Comparison of ENCODE assay signal across 21 mouse cellular contexts in the genomic region with DNA sequence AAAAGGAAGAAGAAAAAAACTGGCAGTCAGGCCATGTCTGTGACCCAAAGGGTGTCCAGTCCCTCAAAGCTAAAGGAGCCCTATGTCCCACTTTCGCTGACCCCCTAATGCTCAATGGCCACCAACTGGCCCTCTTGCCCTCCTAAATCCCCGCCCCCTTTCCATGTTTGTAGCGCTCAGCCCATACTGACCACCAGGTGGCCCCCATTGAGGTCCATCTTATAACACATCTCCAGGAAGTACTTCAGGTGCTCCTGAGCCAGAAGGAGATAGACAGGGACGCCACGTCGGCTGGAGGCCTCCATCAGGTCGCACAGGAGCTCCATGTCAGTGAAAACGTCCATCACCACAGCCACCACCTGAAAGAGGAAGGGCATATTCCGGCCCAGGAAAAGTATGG. TPM values are rescaled to one million over a fixed set of nuclear protein-coding genes. Genes with fewer than 3 reads are reported as not detected.
DNase-seq lines count a peak whose midpoint lies in the region; ATAC-seq and TF ChIP-seq lines count a peak whose summit lies in the region.
"Had no signal": no experiment of that assay in that cellular context is flagged by ENCODE, and none has a peak within 500 bp of the region (broad histone marks: within the 10 kb centered on the region; RNA-seq: fewer than 3 reads in every experiment).

No protein-coding gene starts in this region.

- no peak for TF ChIP-seq EP300 in ES-Bruce4 (IDR thresholded peaks at IDR 0.05; ENCODE audit: insufficient read depth, low read depth, low read length)

- no peaks in the 10 kb centered on the region for H3K79me2 ChIP-seq in liver, adult 2 months (ENCODE audit: control insufficient read depth, insufficient read depth, low read length)

- no peak for TF ChIP-seq POLR2A in liver, adult 2 months (IDR thresholded peaks at IDR 0.05; ENCODE audit: extremely low read depth, insufficient read depth, low read length)
- no peak for TF ChIP-seq POLR2A in ES-Bruce4 (IDR thresholded peaks at IDR 0.05; ENCODE audit: insufficient read depth, low read length)

- no peaks in the 10 kb centered on the region for H3K36me3 ChIP-seq in forebrain, postnatal 0 days (ENCODE audit: insufficient read depth)
- no peaks in the 10 kb centered on the region for H3K36me3 ChIP-seq in forebrain, embryonic 16.5 days (ENCODE audit: control insufficient read depth, insufficient read depth)
- no peaks in the 10 kb centered on the region for H3K36me3 ChIP-seq in liver, adult 2 months (ENCODE audit: control insufficient read depth, insufficient read depth, low read length)
- H3K36me3 ChIP-seq in ES-Bruce4 (ENCODE audit: control insufficient read depth, insufficient read depth, low read length, poor library complexity, severe bottlenecking), result no peaks in the 10 kb centered on the region
- no peaks in the 10 kb centered on the region for H3K36me3 ChIP-seq in forebrain, embryonic 13.5 days (ENCODE audit: poor library complexity, severe bottlenecking)
- H3K36me3 ChIP-seq: embryonic facial prominence, embryonic 12.5 days; forebrain, embryonic 10.5 days; heart, embryonic 13.5 days; midbrain, embryonic 13.5 days; neural tube, embryonic 12.5 days had no signal

- H3K4me1 ChIP-seq in forebrain, postnatal 0 days (ENCODE audit: insufficient read depth), result peaks cover 12% of the 10 kb centered on the region
- peaks cover 13% of the 10 kb centered on the region for H3K4me1 ChIP-seq in forebrain, embryonic 16.5 days (replicated peaks; ENCODE audit: control insufficient read depth, insufficient read depth, low read length)
- H3K4me1 ChIP-seq in liver, adult 2 months (ENCODE audit: control insufficient read depth, insufficient read depth, low read length), result peaks cover 4% of the 10 kb centered on the region
- H3K4me1 ChIP-seq in ES-Bruce4 (ENCODE audit: control insufficient read depth, insufficient read depth, low read length), result no peaks in the 10 kb centered on the region
- H3K4me1 ChIP-seq in forebrain, embryonic 13.5 days, result peaks cover 12% of the 10 kb centered on the region

- ATAC-seq in forebrain, postnatal 0 days, result no peak
- ATAC-seq in forebrain, embryonic 16.5 days, result no peak
- no peak for ATAC-seq in forebrain, embryonic 13.5 days
- ATAC-seq: midbrain, embryonic 13.5 days had no signal

- DNase-seq in forebrain, postnatal 0 days, result no peak
- no peak for DNase-seq in liver, adult 2 months (ENCODE audit: extremely low read depth, low read depth, low spot score)
- DNase-seq in liver, result no peak
- DNase-seq in retina, embryonic 14.5 days (ENCODE audit: low spot score), result peak; percentile 55
- no peak for DNase-seq in cerebellum, postnatal 4 days (ENCODE audit: low spot score in 2 of 2)
- DNase-seq: adrenal gland, postnatal 25 days; cerebellum, adult 2 months; kidney, adult 9 months; lung, postnatal 36 days; thymus, adult 2 months had no signal

- H3K9me3 ChIP-seq in forebrain, postnatal 0 days (ENCODE audit: low read length), result no peaks in the 10 kb centered on the region
- H3K9me3 ChIP-seq in forebrain, embryonic 16.5 days (ENCODE audit: control insufficient read depth, low read length), result no peaks in the 10 kb centered on the region
- H3K9me3 ChIP-seq in ES-Bruce4 (replicated peaks; ENCODE audit: control insufficient read depth, insufficient read depth, low read length, poor library complexity, severe bottlenecking), result no peaks in the 10 kb centered on the region
- H3K9me3 ChIP-seq in forebrain, embryonic 13.5 days (replicated peaks), result no peaks in the 10 kb centered on the region
- H3K9me3 ChIP-seq: embryonic facial prominence, embryonic 12.5 days; forebrain, embryonic 10.5 days; heart, embryonic 13.5 days; midbrain, embryonic 13.5 days; neural tube, embryonic 12.5 days had no signal

- no peak overlapping the region for H3K4me2 ChIP-seq in forebrain, postnatal 0 days (ENCODE audit: low read depth)
- no peak overlapping the region for H3K4me2 ChIP-seq in forebrain, embryonic 16.5 days (ENCODE audit: low read length)
- no peak overlapping the region for H3K4me2 ChIP-seq in forebrain, embryonic 13.5 days
- H3K4me2 ChIP-seq: embryonic facial prominence, embryonic 12.5 days; heart, embryonic 13.5 days; hindbrain, embryonic 14.5 days; midbrain, embryonic 13.5 days; neural tube, embryonic 12.5 days had no signal

- H3K27ac ChIP-seq in forebrain, postnatal 0 days (ENCODE audit: low read depth, low read length), result no peak overlapping the region
- H3K27ac ChIP-seq in forebrain, embryonic 16.5 days (ENCODE audit: low read length), result no peak overlapping the region
- no peak overlapping the region for H3K27ac ChIP-seq in liver, adult 2 months (replicated peaks; ENCODE audit: insufficient read depth, low read depth, low read length)
- H3K27ac ChIP-seq in ES-Bruce4 (ENCODE audit: insufficient read depth, low read length), result no peak overlapping the region
- no peak overlapping the region for H3K27ac ChIP-seq in forebrain, embryonic 13.5 days
- H3K27ac ChIP-seq: embryonic facial prominence, embryonic 12.5 days; forebrain, embryonic 10.5 days; heart, embryonic 13.5 days; hindbrain, embryonic 14.5 days; midbrain, embryonic 13.5 days; neural tube, embryonic 12.5 days had no signal

- TF ChIP-seq CTCF in forebrain, postnatal 0 days (IDR thresholded peaks at IDR 0.05; ENCODE audit: low read depth), result peak; percentile 46
- peak; percentile 22 for TF ChIP-seq CTCF in liver, adult 2 months (IDR thresholded peaks at IDR 0.05; ENCODE audit: low read depth, low read length)
- peak; percentile 28 for TF ChIP-seq CTCF in ES-Bruce4 (IDR thresholded peaks at IDR 0.05; ENCODE audit: low read depth, low read length)

- H3K9ac ChIP-seq in forebrain, postnatal 0 days, result no peak overlapping the region
- no peak overlapping the region for H3K9ac ChIP-seq in forebrain, embryonic 16.5 days (replicated peaks; ENCODE audit: low read depth, low read length)
- H3K9ac ChIP-seq in liver, adult 2 months (ENCODE audit: low read depth, low read length), result no peak overlapping the region
- no peak overlapping the region for H3K9ac ChIP-seq in ES-Bruce4 (ENCODE audit: low read depth, poor library complexity, severe bottlenecking)
- H3K9ac ChIP-seq in forebrain, embryonic 13.5 days, result no peak overlapping the region
- H3K9ac ChIP-seq: embryonic facial prominence, embryonic 12.5 days; heart, embryonic 13.5 days; hindbrain, embryonic 14.5 days; midbrain, embryonic 13.5 days; neural tube, embryonic 12.5 days had no signal

- no peak overlapping the region for H3K4me3 ChIP-seq in forebrain, postnatal 0 days (ENCODE audit: low read depth, low read length)
- H3K4me3 ChIP-seq in forebrain, embryonic 16.5 days (replicated peaks; ENCODE audit: low read length), result no peak overlapping the region
- no peak overlapping the region for H3K4me3 ChIP-seq in liver, adult 2 months (ENCODE audit: insufficient read depth, low read depth, low read length)
- no peak overlapping the region for H3K4me3 ChIP-seq in ES-Bruce4 (ENCODE audit: low read depth, low read length)
- H3K4me3 ChIP-seq in forebrain, embryonic 13.5 days, result no peak overlapping the region
- H3K4me3 ChIP-seq: embryonic facial prominence, embryonic 12.5 days; forebrain, embryonic 10.5 days; heart, embryonic 13.5 days; midbrain, embryonic 13.5 days; neural tube, embryonic 12.5 days had no signal

- no peaks in the 10 kb centered on the region for H3K27me3 ChIP-seq in forebrain, postnatal 0 days (ENCODE audit: insufficient read depth, low read length)
- no peaks in the 10 kb centered on the region for H3K27me3 ChIP-seq in forebrain, embryonic 16.5 days (replicated peaks; ENCODE audit: control insufficient read depth, insufficient read depth, low read length)
- H3K27me3 ChIP-seq in liver, adult 2 months (ENCODE audit: control insufficient read depth, insufficient read depth, low read length), result no peaks in the 10 kb centered on the region
- no peaks in the 10 kb centered on the region for H3K27me3 ChIP-seq in ES-Bruce4 (ENCODE audit: control insufficient read depth, insufficient read depth, low read length, poor library complexity, severe bottlenecking)
- no peaks in the 10 kb centered on the region for H3K27me3 ChIP-seq in forebrain, embryonic 13.5 days
- H3K27me3 ChIP-seq: midbrain, embryonic 13.5 days; neural tube, embryonic 12.5 days had no signal

- 65% methylated on average over 9 of the region's 9 CpGs for WGBS in forebrain, postnatal 0 days
- WGBS in forebrain, embryonic 16.5 days, result 58% methylated on average over 9 of the region's 9 CpGs
- WGBS in liver, adult 2 months, result 62% methylated on average over 9 of the region's 9 CpGs
- WGBS in forebrain, embryonic 13.5 days, result 64% methylated on average over 9 of the region's 9 CpGs

RNA-seq across cellular contexts. Expression of a gene that starts 3.4 kb away (rescaled TPM):
- not detected in 2 replicates for total RNA-seq in forebrain, postnatal 0 days (2014; rRNA removed)
- polyA plus RNA-seq in forebrain, postnatal 0 days (2015; fragmentation: Nextera tagmentation; extraction: Ambion mirVana), result 0.06 and 0.12 TPM in 2 replicates
- 0.42 and 0.70 TPM in 2 replicates for polyA plus RNA-seq in forebrain, embryonic 16.5 days (2015; fragmentation: Nextera tagmentation; extraction: Ambion mirVana)
- total RNA-seq in liver, adult 2 months (2014; rRNA removed), result not detected in 2 replicates
- not detected in 2 replicates for polyA plus RNA-seq in liver, adult 2 months (2012; rRNA removed)
- 0.30 and 0.50 TPM in 2 replicates for polyA plus RNA-seq in ES-Bruce4 (2011; ENCODE audit: insufficient read depth, insufficient read length, low read depth, missing spikeins)
- 0.35 and 0.54 TPM in 2 replicates for polyA plus RNA-seq in forebrain, embryonic 13.5 days (2015; fragmentation: Nextera tagmentation; extraction: Ambion mirVana)
- total RNA-seq: layer of hippocampus, postnatal 14 days had no signal
- polyA plus RNA-seq: cerebellum, adult 2 months had no signal

RNA-seq across cellular contexts. Expression of a gene that starts 4.6 kb away (rescaled TPM):
- 91.9 and 99.3 TPM in 2 replicates for total RNA-seq in forebrain, postnatal 0 days (2014; rRNA removed)
- polyA plus RNA-seq in forebrain, postnatal 0 days (2015; fragmentation: Nextera tagmentation; extraction: Ambion mirVana), result 145 and 171 TPM in 2 replicates
- polyA plus RNA-seq in forebrain, embryonic 16.5 days (2015; fragmentation: Nextera tagmentation; extraction: Ambion mirVana), result 148 TPM in 2 replicates
- 41.0 and 49.0 TPM in 2 replicates for total RNA-seq in liver, adult 2 months (2014; rRNA removed)
- 80.2 and 84.4 TPM in 2 replicates for polyA plus RNA-seq in liver, adult 2 months (2012; rRNA removed)
- polyA plus RNA-seq in ES-Bruce4 (2011; ENCODE audit: insufficient read depth, insufficient read length, low read depth, missing spikeins), result 92.4 and 114 TPM in 2 replicates
- 164 and 171 TPM in 2 replicates for polyA plus RNA-seq in forebrain, embryonic 13.5 days (2015; fragmentation: Nextera tagmentation; extraction: Ambion mirVana)

RNA-seq across cellular contexts. Expression of a gene that starts 12.1 kb away (rescaled TPM):
- 26.4 and 31.4 TPM in 2 replicates for total RNA-seq in forebrain, postnatal 0 days (2014; rRNA removed)
- 53.4 and 55.5 TPM in 2 replicates for polyA plus RNA-seq in forebrain, postnatal 0 days (2015; fragmentation: Nextera tagmentation; extraction: Ambion mirVana)
- 31.0 and 35.2 TPM in 2 replicates for polyA plus RNA-seq in forebrain, embryonic 16.5 days (2015; fragmentation: Nextera tagmentation; extraction: Ambion mirVana)
- total RNA-seq in liver, adult 2 months (2014; rRNA removed), result 5.0 and 5.5 TPM in 2 replicates
- polyA plus RNA-seq in liver, adult 2 months (2012; rRNA removed), result 23.7 and 26.9 TPM in 2 replicates
- polyA plus RNA-seq in ES-Bruce4 (2011; ENCODE audit: insufficient read depth, insufficient read length, low read depth, missing spikeins), result 10.1 and 11.2 TPM in 2 replicates
- polyA plus RNA-seq in forebrain, embryonic 13.5 days (2015; fragmentation: Nextera tagmentation; extraction: Ambion mirVana), result 19.4 and 20.3 TPM in 2 replicates

RNA-seq across cellular contexts. Expression of a gene that starts 56.2 kb away (rescaled TPM):
- 124 and 128 TPM in 2 replicates for total RNA-seq in forebrain, postnatal 0 days (2014; rRNA removed)
- 15.5 and 17.0 TPM in 2 replicates for polyA plus RNA-seq in forebrain, postnatal 0 days (2015; fragmentation: Nextera tagmentation; extraction: Ambion mirVana)
- 12.8 and 13.9 TPM in 2 replicates for polyA plus RNA-seq in forebrain, embryonic 16.5 days (2015; fragmentation: Nextera tagmentation; extraction: Ambion mirVana)
- not detected in 2 replicates for total RNA-seq in liver, adult 2 months (2014; rRNA removed)
- polyA plus RNA-seq in liver, adult 2 months (2012; rRNA removed), result 0.02 and 0.05 TPM in 2 replicates
- polyA plus RNA-seq in ES-Bruce4 (2011; ENCODE audit: insufficient read depth, insufficient read length, low read depth, missing spikeins), result 0.18 and 0.26 TPM in 2 replicates
- 5.1 and 5.8 TPM in 2 replicates for polyA plus RNA-seq in forebrain, embryonic 13.5 days (2015; fragmentation: Nextera tagmentation; extraction: Ambion mirVana)
- polyA plus RNA-seq: limb, embryonic 11.5 days had no signal
